Mouse (Mus musculus) embryo, embryonic 10 days (tissue): Measurements from ENCODE around the gene Evx2.
A peak's percentile ranks its signal among the peaks of the same experiment; 100 is the strongest.

Source experiments
- DNase-seq: peaks from one replicate; pipeline ENCODE4 v3.0.0-alpha.2; 2015; ENCODE audit warnings: low spot score

Evx2 gene

DNA sequence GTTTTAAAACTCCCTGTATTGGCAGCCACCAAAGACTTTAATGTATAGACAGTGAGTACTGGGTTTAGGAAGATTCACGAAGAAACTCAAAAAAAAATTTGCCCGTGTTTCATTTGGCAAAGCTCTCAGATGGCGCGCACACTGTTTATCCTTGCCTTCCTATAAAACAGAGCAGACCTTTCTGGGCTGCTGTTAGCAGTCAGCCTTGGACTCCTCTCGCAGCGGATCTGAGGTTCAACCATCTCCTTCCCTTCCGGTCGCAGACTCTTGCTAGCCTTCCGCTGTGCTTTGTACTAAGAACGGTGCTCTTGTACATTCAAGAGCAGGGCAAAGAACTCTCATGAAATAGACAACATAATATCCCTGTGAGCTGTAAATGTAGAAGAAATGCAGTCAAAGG, 39.0 kb downstream of the Evx2 start:
- DNase-seq, result no peak

DNA sequence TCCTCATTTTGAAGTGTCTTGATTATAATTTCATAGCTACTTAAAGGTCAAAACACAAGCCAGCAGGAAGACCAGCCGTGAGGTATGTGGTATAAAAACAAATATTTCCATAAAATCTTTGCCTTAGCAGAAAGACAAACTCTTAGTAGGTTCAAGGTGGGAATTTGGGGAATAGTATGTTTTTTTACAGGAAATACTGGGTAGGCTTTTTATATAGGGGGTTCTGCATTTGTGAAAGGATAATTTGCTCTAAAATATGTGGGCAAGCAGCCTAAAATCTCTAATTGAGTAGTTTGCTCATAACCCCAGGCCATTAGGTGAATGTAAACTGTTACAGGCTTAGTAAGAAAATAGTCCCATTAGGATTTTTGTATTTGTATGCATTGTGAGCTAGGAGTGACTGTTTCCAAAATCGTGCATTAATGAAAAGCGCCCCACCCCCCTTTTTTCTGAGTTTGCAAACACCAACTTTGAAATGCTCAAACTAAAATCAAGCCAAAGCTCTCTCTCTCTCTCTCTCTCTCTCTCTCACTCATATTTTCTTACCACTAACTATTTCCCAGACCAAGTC, 39.6 kb downstream of the Evx2 start:
- no peak for DNase-seq

- no peak for DNase-seq
Measured at GRCm38 (mm10) chr2:74617706-74618105, 41.7 kb downstream of the Evx2 start.

- no peak for DNase-seq
Measured at GRCm38 (mm10) chr2:74611406-74611805, 48.0 kb downstream of the Evx2 start.

- no peak for DNase-seq
Measured at GRCm38 (mm10) chr2:74609350-74609749, 50.0 kb downstream of the Evx2 start.

DNA sequence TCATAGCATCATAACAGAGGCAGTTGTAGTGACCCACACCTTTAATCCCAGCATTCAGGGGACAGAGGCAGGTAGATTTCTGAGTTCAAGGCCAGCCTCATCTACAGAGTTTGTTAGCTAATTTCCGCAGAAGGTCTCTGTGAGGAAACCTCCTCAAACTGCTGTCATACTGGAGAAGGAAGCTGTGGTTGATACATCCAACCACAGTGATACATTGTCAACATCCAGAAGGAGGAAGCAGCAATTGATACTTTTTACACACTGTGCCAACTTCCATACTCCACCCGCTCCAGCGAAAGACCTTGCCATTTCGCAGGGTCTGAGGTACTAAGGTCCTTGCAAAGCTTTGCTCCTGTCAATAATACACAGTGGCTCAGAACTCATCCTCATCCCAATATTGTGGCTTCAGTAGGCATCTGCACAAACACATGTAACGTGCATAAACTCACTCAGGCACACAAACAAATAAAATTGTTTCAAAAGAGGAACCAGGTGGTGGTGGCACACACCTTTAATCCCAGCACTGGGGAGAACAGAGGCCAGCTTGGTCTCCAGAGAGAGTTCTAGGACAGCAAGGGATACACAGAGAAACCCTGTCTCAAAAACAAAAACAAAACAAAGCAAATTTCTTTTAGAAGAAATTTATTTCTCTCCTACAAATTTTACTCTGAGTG, 53.1 kb downstream of the Evx2 start:
- DNase-seq, result no peak

- peak; percentile 56 for DNase-seq
Measured at GRCm38 (mm10) chr2:74604011-74604410, 55.3 kb downstream of the Evx2 start.
